Mouse (Mus musculus): ENCODE results near the gene Spryd4. TPM values are rescaled to one million over a fixed set of nuclear protein-coding genes. Genes with fewer than 3 reads are reported as not detected.
"Not testable (repeated sequence)": the region's sequence is repeated elsewhere in the genome, so short reads cannot be mapped to it uniquely, and the experiment has no call there.

Gene Spryd4
- 13.8 TPM for polyA plus RNA-seq (2021)

DNA sequence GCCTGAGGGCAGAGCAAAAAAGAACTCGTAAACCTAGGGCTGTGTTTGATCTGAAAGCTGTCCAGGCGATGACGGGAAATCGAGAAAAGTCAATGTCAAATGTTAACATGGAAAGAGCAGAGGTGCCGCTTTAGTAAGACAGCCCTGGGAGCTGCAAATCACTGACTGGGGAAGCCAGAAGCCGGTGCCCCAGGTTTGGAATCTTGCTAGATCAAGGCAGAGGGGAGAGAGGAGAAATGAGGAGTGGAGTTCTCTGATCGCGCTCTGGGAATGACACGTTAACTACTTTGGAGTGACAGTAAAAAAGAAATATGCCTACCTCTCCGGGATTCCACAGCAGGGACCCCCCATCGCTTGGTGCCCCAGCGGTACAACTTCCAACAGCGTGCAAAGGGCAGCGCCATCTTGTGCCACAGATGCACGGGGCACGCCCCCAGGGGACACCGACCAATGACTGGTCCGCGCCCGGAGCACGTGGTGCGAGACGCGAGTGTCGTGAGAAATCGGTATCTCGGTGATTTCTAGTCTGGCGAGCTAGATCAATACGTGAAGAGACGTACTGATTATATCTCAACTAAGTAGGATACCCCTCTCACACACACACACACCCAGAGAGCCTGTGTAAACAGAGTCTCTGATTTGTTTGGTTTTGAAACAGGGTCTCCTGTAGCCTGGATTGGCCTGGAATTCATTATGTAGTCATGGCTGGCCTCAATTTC, at the start of gene Spryd4:
Spryd4 (minus strand) TSS at position 418 of the 719 bp plus-strand sequence.
- DNase-seq (ENCODE audit: low read depth, low spot score) (peak; percentile 33), ATAC-seq (peak; percentile 90)
- ChIA-PET CTCF (interaction anchor here (2.4 to 4.7 kb wide), 3 partner anchors 22 to 73 kb away, joined by 6 to 14 read pairs (median 7); no protein-coding TSS in a partner anchor), POLR2A (interaction anchor here (0.8 to 1.0 kb wide), 2 partner anchors 16 to 128 kb away, joined by 3 to 4 read pairs; partner anchors contain the start of gene Gls2)
- in situ Hi-C loops (cut with MboI; ENCODE audit: low pct_unique_long_range_greater_than_20kb) = loop anchor here (5.0 to 10.0 kb wide), 2 partner anchors 71 to 233 kb away; no protein-coding TSS in a partner anchor
- H3K27me3 ChIP-seq = peaks cover 7% of the 10 kb centered on the region
- TF ChIP-seq CTCF (IDR thresholded peaks at IDR 0.05) = no peak

GRCm38 (mm10) chr10:128260376-128260775, 48.8 kb upstream of the Spryd4 start:
- H3K27me3 ChIP-seq; POLR2A ChIA-PET; in situ Hi-C loops (cut with MboI; ENCODE audit: low pct_unique_long_range_greater_than_20kb); ATAC-seq; DNase-seq (ENCODE audit: low read depth, low spot score): not testable (repeated sequence)
- CTCF ChIA-PET = interaction anchor here (1.2 kb wide), 1 partner anchor 10 kb away, joined by 3 read pairs; the partner anchor contains the start of gene Stat2

GRCm38 (mm10) chr10:128259946-128260345, 48.3 kb upstream of the Spryd4 start:
- in situ Hi-C loops (cut with MboI; ENCODE audit: low pct_unique_long_range_greater_than_20kb) = no loop called here
- ChIA-PET POLR2A (no interaction called here), CTCF (interaction anchor here (1.2 to 1.3 kb wide), 2 partner anchors 10 to 23 kb away, joined by 3 read pairs; partner anchors contain the start of gene Stat2)
- no peaks in the 10 kb centered on the region for H3K27me3 ChIP-seq
- no peak for TF ChIP-seq CTCF (IDR thresholded peaks at IDR 0.05)
- ATAC-seq (no peak), DNase-seq (ENCODE audit: low read depth, low spot score) (no peak)

- H3K27me3 ChIP-seq = no peaks in the 10 kb centered on the region
- ChIA-PET POLR2A (interaction anchor here (0.6 kb wide), 1 partner anchor 36 kb away, joined by 7 read pairs; no protein-coding TSS in a partner anchor), CTCF (interaction anchor here (1.3 kb wide), 1 partner anchor 24 kb away, joined by 3 read pairs; no protein-coding TSS in a partner anchor)
- in situ Hi-C loops (cut with MboI; ENCODE audit: low pct_unique_long_range_greater_than_20kb) = no loop called here
- TF ChIP-seq CTCF (IDR thresholded peaks at IDR 0.05) = no peak
- DNase-seq (ENCODE audit: low read depth, low spot score) (no peak), ATAC-seq (no peak)
Observed at GRCm38 (mm10) chr10:128258953-128259352, 47.3 kb upstream of the Spryd4 start.

GRCm38 (mm10) chr10:128256328-128256727, 44.7 kb upstream of the Spryd4 start:
- DNase-seq (ENCODE audit: low read depth, low spot score) = peak; percentile 71
- no peaks in the 10 kb centered on the region for H3K27me3 ChIP-seq
- POLR2A ChIA-PET = interaction anchor here (2.1 to 2.2 kb wide), 2 partner anchors 13 to 23 kb away, joined by 6 to 8 read pairs; partner anchors contain the start of gene Stat2
- TF ChIP-seq CTCF (IDR thresholded peaks at IDR 0.05) = no peak
- peak; percentile 88 for ATAC-seq
- CTCF ChIA-PET = interaction anchor here (0.8 to 2.1 kb wide), 4 partner anchors 14 to 27 kb away, joined by 3 to 8 read pairs (median 6); partner anchors contain the start of genes Stat2 and Timeless
- in situ Hi-C loops (cut with MboI; ENCODE audit: low pct_unique_long_range_greater_than_20kb) = no loop called here

DNA sequence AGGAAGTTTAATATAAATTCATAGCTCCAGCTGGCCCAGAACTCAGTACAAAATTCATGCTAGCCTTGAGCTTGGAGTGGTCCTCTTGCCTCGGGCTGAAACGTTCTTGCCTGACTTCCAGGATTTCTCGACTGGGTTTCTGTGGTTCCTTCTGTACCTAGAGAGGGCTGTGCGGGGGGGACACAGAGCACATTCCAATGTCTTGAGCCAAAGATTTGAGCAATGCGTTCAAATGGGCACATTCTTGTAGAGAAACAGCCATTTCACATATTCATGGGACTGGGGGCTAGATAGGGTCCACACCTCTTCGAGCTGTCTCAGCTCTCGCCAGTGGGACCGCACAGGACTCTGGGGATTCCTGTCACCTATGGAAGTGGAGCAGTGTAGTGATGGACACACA, 44.3 kb upstream of the Spryd4 start:
- ATAC-seq (peak; percentile 52), DNase-seq (ENCODE audit: low read depth, low spot score) (peak; percentile 42)
- ChIA-PET POLR2A (interaction anchor here (2.1 to 2.2 kb wide), 2 partner anchors 14 to 23 kb away, joined by 6 to 8 read pairs; partner anchors contain the start of gene Stat2), CTCF (interaction anchor here (1.5 to 2.1 kb wide), 3 partner anchors 14 to 23 kb away, joined by 3 to 8 read pairs (median 8); partner anchors contain the start of genes Stat2 and Timeless)
- in situ Hi-C loops (cut with MboI; ENCODE audit: low pct_unique_long_range_greater_than_20kb) = no loop called here
- no peaks in the 10 kb centered on the region for H3K27me3 ChIP-seq
- no peak for TF ChIP-seq CTCF (IDR thresholded peaks at IDR 0.05)

DNA sequence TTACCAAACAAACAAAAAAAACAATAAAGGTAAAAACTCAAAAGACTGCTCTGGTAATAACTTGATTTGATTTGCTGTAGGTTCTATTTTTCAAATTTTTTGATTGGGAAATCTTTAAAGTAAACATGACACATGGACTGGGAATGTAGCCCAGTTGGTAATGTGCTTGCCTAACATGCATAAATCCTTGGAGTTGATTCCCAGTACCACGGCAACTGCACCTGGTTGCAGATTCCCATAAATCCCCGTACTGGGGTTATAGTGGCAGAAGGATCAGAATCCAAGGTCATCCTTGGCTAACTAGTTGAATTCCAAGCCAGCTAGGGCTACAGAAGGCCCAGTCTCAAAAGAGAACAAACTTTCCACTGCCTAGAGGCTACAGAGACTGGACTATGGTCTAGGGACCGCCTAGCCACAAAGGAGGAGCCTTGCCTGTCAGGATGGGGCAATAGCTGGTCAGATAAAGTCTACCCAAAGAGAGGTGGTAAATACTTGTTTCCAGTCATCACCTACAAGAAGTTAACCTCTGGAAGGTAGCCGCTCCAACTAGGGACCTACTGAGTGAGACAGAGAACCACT, 42.2 kb upstream of the Spryd4 start, which contains the start of gene Apon:
Apon (plus strand) TSS at position 420 of the 579 bp plus-strand sequence.
- DNase-seq (ENCODE audit: low read depth, low spot score) (peak; percentile 69), ATAC-seq (no peak)
- no peak for TF ChIP-seq CTCF (IDR thresholded peaks at IDR 0.05)
- ChIA-PET CTCF (interaction anchor here (1.5 to 1.6 kb wide), 2 partner anchors 11 to 16 kb away, joined by 4 to 7 read pairs; partner anchors contain the start of gene Stat2), POLR2A (no interaction called here)
- in situ Hi-C loops (cut with MboI; ENCODE audit: low pct_unique_long_range_greater_than_20kb) = no loop called here
- no peaks in the 10 kb centered on the region for H3K27me3 ChIP-seq

GRCm38 (mm10) chr10:128250565-128250964, 39.0 kb upstream of the Spryd4 start:
- no peaks in the 10 kb centered on the region for H3K27me3 ChIP-seq
- in situ Hi-C loops (cut with MboI; ENCODE audit: low pct_unique_long_range_greater_than_20kb) = no loop called here
- CTCF ChIA-PET = no interaction called here
- no peak for TF ChIP-seq CTCF (IDR thresholded peaks at IDR 0.05)
- ATAC-seq (no peak), DNase-seq (ENCODE audit: low read depth, low spot score) (no peak)
- POLR2A ChIA-PET = no interaction called here

GRCm38 (mm10) chr10:128247020-128247732, 35.6 kb upstream of the Spryd4 start:
- no peak for TF ChIP-seq CTCF (IDR thresholded peaks at IDR 0.05)
- ChIA-PET CTCF (interaction anchor here (1.0 to 1.7 kb wide), 2 partner anchors 12 to 13 kb away, joined by 3 read pairs; no protein-coding TSS in a partner anchor), POLR2A (no interaction called here)
- no peak for ATAC-seq
- in situ Hi-C loops (cut with MboI; ENCODE audit: low pct_unique_long_range_greater_than_20kb) = no loop called here
- no peaks in the 10 kb centered on the region for H3K27me3 ChIP-seq
- DNase-seq (ENCODE audit: low read depth, low spot score) = no peak

DNA sequence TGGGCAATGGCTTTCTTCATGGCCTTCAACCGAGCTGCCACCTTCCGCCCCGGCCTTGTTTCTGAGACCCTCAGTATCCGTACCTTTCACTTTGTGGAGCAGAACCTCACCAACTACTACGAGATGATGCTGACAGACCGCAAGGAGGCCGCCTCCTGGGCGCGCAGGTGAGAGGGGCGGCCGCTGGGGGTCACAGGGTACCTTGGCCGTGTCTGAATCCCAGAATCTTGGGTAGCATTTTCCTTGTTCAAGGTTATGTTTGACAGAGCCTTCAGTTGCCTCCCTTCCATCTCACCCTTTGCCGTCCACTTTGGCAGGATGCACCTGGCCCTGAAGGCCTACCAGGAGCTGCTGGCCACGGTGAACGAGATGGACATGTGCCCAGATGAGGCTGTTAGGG, 32.5 kb upstream of the Spryd4 start:
- in situ Hi-C loops (cut with MboI; ENCODE audit: low pct_unique_long_range_greater_than_20kb) = no loop called here
- ATAC-seq (no peak), DNase-seq (ENCODE audit: low read depth, low spot score) (no peak)
- ChIA-PET POLR2A (no interaction called here), CTCF (interaction anchor here (3.1 kb wide), 1 partner anchor 11 kb away, joined by 8 read pairs; no protein-coding TSS in a partner anchor)
- no peaks in the 10 kb centered on the region for H3K27me3 ChIP-seq
- no peak for TF ChIP-seq CTCF (IDR thresholded peaks at IDR 0.05)

Measured in Patski (cell line).